Mouse (Mus musculus) spleen, postnatal 36 days (tissue): ENCODE measurements around the gene Dapk1.
"Not testable (repeated sequence)": the region's sequence is repeated elsewhere in the genome, so short reads cannot be mapped to it uniquely, and the experiment has no call there.

Experiments used
- DNase-seq, 2 experiments: peaks; one replicate each; pipeline ENCODE4 v3.0.0; 2022; ENCODE audit warnings: low spot score in 2 of 2, mixed read lengths in 1 of 2

Dapk1 gene

DNA sequence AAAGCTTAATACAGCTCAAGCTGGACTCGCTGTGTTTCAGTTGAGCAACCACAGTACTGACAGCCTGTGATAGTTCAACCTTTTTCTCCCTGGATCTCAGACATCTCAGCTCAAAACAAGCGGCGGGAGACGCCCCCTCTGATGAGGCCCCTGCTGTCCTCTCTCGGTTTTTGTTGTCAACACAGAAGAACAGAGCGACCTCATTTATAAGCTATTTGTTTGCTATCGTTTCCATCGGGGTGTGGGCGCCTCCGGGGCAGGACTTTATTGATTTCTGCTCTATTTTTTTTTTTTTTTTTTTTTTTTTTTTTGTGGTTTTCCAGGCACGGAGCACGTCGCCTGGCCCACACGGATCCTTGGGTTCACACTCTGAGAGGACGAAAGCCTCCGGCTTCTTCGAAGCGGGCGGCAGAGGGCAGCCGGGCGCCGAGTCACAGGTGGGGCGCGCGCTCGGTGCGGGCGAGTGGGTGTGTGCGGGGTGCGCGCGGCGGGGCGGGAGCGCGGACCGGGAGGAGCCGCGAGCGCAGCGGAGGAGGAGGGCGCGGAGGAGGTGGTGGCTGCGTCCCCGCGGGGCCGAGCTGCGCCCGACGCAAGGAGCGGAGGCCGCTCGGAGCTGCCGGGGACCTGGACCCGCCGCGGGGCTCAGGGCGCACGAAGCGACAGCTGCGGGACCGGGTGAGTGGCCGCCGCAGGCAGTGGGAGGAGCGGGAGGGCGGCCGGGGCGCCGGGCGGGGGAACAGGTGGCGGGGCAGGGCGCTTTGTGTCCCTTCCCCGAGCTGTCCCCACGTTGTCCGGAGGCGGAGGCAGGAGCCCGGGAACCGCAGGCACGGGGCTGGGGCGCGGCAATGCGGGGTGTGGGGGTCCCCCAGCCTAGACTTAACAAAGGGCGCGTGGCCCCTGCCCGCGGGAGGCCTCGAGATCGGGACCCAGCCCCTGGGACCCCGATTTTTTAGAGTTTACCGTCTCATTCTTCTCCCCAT lies at the start of gene Dapk1:
Dapk1 (plus strand) TSS at position 512 of the 980 bp plus-strand sequence.
- peak; percentile 34 to 35 for DNase-seq

DNA sequence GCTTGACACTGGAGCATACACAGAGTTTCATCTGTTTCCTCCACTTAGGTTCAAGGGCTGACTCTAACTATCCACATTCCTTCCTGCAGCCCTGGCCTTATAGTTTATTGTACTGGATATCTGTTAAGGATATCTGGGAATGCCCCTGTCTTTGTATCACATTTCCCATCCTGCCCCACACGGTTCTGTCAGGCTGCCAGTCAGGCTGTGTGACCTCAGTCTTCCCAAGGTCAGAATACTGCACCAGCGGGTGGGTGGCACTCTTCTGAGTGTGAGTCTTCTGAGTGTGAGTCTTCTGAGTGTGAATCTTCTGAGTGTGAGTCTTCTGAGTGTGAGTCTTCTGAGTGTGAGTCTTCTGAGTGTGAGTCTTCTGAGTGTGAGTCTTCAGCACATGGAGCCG lies 48.4 kb upstream of the Dapk1 start:
- DNase-seq: no peak

DNA sequence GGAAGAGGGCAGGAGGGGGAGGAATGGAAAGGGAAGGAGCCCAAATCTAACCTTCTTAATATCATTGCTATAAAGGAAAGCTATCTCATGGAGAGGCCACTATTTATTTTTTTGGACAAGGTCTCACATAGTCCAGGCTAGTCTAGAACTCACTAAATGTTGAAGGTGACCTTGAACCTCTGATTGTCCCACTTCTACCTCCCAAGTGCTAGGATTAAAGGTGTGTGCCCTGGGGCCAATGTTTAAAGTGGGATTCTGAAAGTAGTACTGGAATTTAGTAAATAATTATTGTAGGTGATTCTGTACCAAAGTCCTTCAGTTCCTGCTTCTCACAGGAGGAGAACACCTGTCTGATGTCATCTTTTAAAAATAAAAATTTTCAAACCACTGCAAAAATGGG lies 45.3 kb upstream of the Dapk1 start:
- no peak for DNase-seq

- DNase-seq: no peak
These were observed 44.8 kb upstream of the Dapk1 start for GRCm38 (mm10) chr13:60556911-60557310.

GRCm38 (mm10) chr13:60564303-60564702 lies 37.4 kb upstream of the Dapk1 start:
- no peak for DNase-seq

- DNase-seq: no peak
These were observed 32.7 kb upstream of the Dapk1 start for GRCm38 (mm10) chr13:60568934-60569548.

GRCm38 (mm10) chr13:60569549-60569941 lies 32.2 kb upstream of the Dapk1 start:
- DNase-seq: no peak

GRCm38 (mm10) chr13:60573541-60573940 lies 28.2 kb upstream of the Dapk1 start:
- no peak for DNase-seq

GRCm38 (mm10) chr13:60573971-60574370 lies 27.8 kb upstream of the Dapk1 start:
- DNase-seq: no peak

- DNase-seq: no peak
These were observed 23.2 kb upstream of the Dapk1 start for GRCm38 (mm10) chr13:60578541-60578940.

DNA sequence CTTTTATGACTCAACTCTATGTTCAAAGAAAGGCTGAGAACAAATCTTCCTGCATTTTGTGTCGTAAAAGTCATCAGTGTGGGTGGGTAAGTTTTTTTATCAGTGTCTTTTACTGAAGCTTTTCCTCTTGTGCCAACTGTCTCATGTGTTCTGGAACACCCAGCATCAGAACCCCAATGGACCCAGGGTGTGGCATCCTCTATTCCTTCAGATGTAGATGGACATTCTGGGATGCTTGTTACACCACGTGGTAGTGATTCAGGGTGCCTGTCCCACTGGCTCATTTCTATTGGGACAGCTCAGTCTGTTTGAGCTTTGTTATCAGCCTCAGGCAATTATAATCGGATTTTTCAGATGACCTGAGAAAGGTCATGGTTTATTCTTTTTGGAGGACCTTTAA lies 6.9 kb upstream of the Dapk1 start:
- DNase-seq: no peak

GRCm38 (mm10) chr13:60595519-60595918 lies 6.2 kb upstream of the Dapk1 start:
- DNase-seq: no peak

DNA sequence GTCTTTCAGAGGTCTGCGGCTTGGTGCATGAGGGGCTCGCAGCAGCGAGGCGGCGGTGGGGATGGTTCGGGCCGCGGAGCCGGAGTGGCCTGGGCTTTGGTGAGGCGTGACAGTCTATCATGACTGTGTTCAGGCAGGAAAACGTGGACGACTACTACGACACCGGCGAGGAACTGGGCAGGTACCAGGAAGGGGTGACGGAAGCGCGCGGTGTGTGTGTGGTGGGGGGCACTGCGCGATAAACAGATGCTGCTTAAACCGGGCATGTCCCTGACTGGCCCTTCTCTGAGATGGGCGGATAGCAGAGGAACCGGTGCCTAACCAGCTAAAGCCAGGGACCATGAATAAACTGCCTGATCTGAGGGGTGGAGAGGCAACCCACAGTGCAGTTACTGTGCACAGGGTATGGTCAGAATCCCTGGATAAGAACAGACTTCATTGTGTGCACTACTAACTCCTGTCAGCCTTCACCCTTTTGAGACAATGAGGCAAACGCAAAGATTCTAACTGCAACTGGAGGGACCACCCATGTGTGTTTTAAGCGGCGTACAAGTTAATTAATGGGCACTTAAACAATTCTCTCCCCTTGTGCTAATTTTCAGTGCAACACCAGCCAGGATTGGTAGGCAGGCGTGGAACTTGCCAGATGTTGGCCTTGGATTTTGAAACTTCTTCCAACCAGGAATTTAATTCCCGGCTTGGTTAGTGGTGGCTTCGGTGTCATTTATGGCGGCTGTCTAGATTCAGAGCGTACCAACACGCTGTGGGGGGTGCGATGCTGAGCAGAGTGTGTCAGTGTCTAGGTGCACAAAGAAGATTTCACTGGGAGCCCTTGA lies 887 bp downstream of the Dapk1 start:
- DNase-seq: no peak

DNA sequence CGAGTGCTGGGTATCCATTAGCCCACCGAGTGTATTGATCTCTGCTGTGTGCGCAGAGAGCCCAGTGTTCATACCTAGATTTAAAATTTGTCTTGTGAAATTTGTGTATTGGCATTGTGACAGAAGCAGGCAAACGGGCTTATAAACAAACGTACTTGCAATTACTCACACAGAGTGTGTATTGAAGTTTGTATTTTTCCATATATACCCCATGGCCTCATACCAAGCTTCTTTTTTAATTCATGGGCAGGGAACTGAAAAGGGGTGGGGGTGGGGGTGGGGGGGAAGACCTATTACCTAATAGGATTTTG lies 1.5 kb downstream of the Dapk1 start:
- DNase-seq: no peak

DNA sequence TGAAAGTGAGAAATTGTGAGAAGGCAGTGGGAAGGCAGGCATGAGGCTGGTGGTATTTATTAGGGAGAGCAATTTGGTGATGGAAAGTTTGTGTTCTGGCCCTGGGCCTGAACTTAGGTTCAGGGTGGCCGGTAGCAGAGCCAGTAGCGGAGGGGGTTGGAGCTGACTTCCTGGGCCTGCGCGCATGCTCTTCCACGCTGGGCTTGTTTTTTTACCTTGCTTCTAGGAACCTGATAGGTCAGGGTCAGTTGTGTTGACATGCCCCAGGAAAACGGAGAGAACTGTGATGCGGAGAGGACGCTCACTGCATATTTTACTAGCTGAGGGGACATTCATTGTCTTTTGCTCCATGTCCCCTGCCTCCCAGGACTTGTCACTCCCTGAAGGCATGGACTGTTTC lies 5.7 kb downstream of the Dapk1 start:
- no peak for DNase-seq

GRCm38 (mm10) chr13:60608411-60609046 lies 6.8 kb downstream of the Dapk1 start:
- DNase-seq: no peak

DNA sequence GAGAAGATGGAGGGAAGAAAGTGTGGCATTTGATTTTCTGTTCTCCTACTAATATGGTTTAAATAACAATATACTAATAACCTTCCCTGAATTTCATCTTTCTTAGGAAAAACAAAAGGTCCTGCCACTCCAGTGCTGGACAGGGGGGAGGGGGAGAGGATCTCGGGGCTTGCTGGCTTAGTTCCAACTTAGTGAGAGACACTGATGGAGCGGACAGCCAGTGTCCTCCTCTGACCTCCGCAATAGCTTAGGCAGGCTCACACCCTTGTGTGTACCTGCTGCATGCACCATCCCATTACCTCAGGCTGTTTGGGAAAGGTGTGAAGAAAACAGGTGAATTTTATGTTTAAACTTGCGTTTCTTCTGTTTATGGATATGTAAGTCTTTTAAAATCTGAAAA lies 7.5 kb downstream of the Dapk1 start:
- DNase-seq: no peak

DNA sequence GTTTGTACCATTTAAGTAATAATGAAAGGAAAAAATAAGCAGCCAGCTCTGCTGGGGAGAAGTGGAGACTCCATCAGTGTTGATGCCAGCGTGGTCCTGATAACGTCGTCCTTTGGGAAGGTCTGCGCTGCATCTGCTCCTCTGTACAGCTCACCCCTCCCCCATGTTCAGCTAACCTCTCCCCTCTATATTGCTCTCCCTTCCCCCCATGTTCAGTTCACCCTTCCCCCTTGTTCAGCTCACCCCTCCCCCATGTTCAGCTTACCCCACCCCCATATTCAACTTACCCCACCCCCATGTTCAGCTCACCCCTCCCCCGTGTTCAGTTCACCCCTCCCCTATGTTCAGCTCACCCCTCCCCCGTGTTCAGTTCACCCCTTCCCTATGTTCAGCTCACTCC lies 8.8 kb downstream of the Dapk1 start:
- no peak for DNase-seq

DNA sequence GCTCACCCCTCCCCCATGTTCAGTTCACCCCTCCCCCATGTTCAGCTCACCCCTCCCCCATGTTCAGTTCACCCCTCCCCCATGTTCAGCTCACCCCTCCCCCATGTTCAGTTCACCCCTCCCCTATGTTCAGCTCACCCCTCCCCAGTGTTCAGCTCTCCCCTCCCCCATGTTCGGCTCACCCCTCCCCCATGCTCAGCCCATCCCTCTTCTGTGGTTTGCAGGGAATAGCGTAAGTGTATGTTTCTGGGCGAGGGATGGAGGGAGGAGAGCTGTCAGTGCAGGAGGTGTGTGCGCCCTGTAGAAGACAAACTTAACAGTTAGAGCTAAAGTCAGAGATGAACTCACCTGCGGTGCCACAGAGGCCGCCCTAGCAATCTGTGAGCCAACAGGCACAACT lies 9.2 kb downstream of the Dapk1 start:
- DNase-seq: not testable (repeated sequence)

GRCm38 (mm10) chr13:60612160-60612559 lies 10.4 kb downstream of the Dapk1 start:
- no peak for DNase-seq

DNA sequence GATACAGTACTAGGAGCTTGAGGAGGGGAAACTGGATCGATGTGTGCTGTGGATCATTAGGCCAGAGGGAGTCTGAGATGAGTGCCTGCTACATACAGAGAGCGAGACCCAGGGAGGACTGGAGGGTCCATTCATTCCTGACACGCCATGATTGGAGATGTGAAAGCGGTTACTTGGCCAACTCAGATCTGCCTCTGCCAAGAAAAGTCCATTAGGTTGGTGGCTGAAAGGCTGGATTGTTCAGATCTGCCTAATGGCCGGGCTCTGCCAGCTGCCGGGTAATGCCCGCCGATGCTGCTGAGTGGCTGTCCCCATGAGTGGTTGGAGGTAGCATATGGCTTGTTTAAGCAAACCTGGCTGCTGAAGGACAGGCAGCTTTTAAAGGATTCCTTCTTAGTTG lies 12.4 kb downstream of the Dapk1 start:
- DNase-seq: no peak
